ENCODE assay signal across 26 mouse cellular contexts in genomic region chr2:181142703-181143135, GRCm38 (mm10). TPM values are rescaled to one million over a fixed set of nuclear protein-coding genes. Genes with fewer than 3 reads are reported as not detected.
DNase-seq lines count a peak whose midpoint lies in the region; ATAC-seq and TF ChIP-seq lines count a peak whose summit lies in the region.
"Had no signal": no experiment of that assay in that cellular context is flagged by ENCODE, and none has a peak within 500 bp of the region (broad histone marks: within the 10 kb centered on the region; RNA-seq: fewer than 3 reads in every experiment).

No protein-coding gene starts in this region.

- H3K27me3 ChIP-seq in midbrain, embryonic 11.5 days (ENCODE audit: control insufficient read depth, insufficient read depth, low read length), result peaks cover 3% of the 10 kb centered on the region; the same call in 1 of the 2 replicates
- peaks cover 25% of the 10 kb centered on the region for H3K27me3 ChIP-seq in midbrain, embryonic 13.5 days
- H3K27me3 ChIP-seq in kidney, embryonic 16.5 days (ENCODE audit: insufficient read depth, low read length), result peaks cover 5% of the 10 kb centered on the region

- no peaks in the 10 kb centered on the region for H3K36me3 ChIP-seq in midbrain, embryonic 11.5 days (ENCODE audit: control insufficient read depth, insufficient read depth, low read length)
- no peaks in the 10 kb centered on the region for H3K36me3 ChIP-seq in midbrain, embryonic 13.5 days
- H3K36me3 ChIP-seq in kidney, embryonic 16.5 days (ENCODE audit: insufficient read depth, low read length), result no peaks in the 10 kb centered on the region
- H3K36me3 ChIP-seq: embryonic facial prominence, embryonic 12.5 days; limb, embryonic 12.5 days; liver, embryonic 13.5 days; stomach, embryonic 15.5 days had no signal

- WGBS in midbrain, embryonic 11.5 days, result 70% methylated on average over 8 of the region's 8 CpGs
- 66% methylated on average over 8 of the region's 8 CpGs for WGBS in midbrain, embryonic 13.5 days
- 32% methylated on average over 8 of the region's 8 CpGs for WGBS in olfactory bulb, adult 2 months
- 60% methylated on average over 8 of the region's 8 CpGs for WGBS in kidney, embryonic 16.5 days

- H3K9me3 ChIP-seq in midbrain, embryonic 11.5 days (ENCODE audit: control insufficient read depth, low read length), result no peaks in the 10 kb centered on the region
- no peaks in the 10 kb centered on the region for H3K9me3 ChIP-seq in midbrain, embryonic 13.5 days
- H3K9me3 ChIP-seq in kidney, embryonic 16.5 days (ENCODE audit: low read length), result no peaks in the 10 kb centered on the region
- H3K9me3 ChIP-seq: embryonic facial prominence, embryonic 12.5 days; limb, embryonic 12.5 days; liver, embryonic 13.5 days; stomach, embryonic 15.5 days had no signal

- TF ChIP-seq POLR2A in olfactory bulb, adult 2 months (IDR thresholded peaks at IDR 0.05; ENCODE audit: insufficient read depth, low read depth, low read length), result no peak

- no peak overlapping the region for H3K27ac ChIP-seq in midbrain, embryonic 11.5 days (ENCODE audit: low read depth, low read length)
- H3K27ac ChIP-seq in midbrain, embryonic 13.5 days, result no peak overlapping the region
- peak overlapping the region; percentile 56; the same call in 1 of the 2 replicates for H3K27ac ChIP-seq in olfactory bulb, adult 2 months (ENCODE audit: insufficient read depth, low read depth, low read length)
- H3K27ac ChIP-seq in kidney, embryonic 16.5 days (ENCODE audit: low read length), result no peak overlapping the region
- H3K27ac ChIP-seq: embryonic facial prominence, embryonic 12.5 days; limb, embryonic 12.5 days; liver, embryonic 13.5 days; stomach, embryonic 15.5 days had no signal

- peaks cover 3% of the 10 kb centered on the region; the same call in 1 of the 2 replicates for H3K4me1 ChIP-seq in midbrain, embryonic 11.5 days (ENCODE audit: control insufficient read depth, insufficient read depth, low read length)
- peaks cover 4% of the 10 kb centered on the region for H3K4me1 ChIP-seq in midbrain, embryonic 13.5 days (replicated peaks)
- H3K4me1 ChIP-seq in olfactory bulb, adult 2 months (ENCODE audit: control insufficient read depth, insufficient read depth, low read length), result peaks cover 22% of the 10 kb centered on the region
- 0 out of 2 replicates have a peak, but pooled peaks cover 4% of the 10 kb centered on the region for H3K4me1 ChIP-seq in kidney, embryonic 16.5 days (ENCODE audit: insufficient read depth, low read length)
- H3K4me1 ChIP-seq: embryonic facial prominence, embryonic 12.5 days; stomach, embryonic 15.5 days had no signal

- no peak overlapping the region for H3K4me2 ChIP-seq in midbrain, embryonic 11.5 days
- no peak overlapping the region for H3K4me2 ChIP-seq in midbrain, embryonic 13.5 days (replicated peaks)
- H3K4me2 ChIP-seq in kidney, embryonic 16.5 days (replicated peaks; ENCODE audit: low read depth, low read length), result no peak overlapping the region
- H3K4me2 ChIP-seq: embryonic facial prominence, embryonic 12.5 days; heart, embryonic 11.5 days; limb, embryonic 12.5 days; liver, embryonic 13.5 days; lung, embryonic 14.5 days; stomach, embryonic 15.5 days had no signal

- no peak for ATAC-seq in midbrain, embryonic 11.5 days (ENCODE audit: low FRiP score)
- no peak for ATAC-seq in midbrain, embryonic 13.5 days
- ATAC-seq in kidney, embryonic 16.5 days (ENCODE audit: low FRiP score, low TSS enrichment), result no peak
- ATAC-seq: forebrain, embryonic 16.5 days; inflammation-experienced regulatory T-cells, adult 6 months had no signal

- DNase-seq in cerebellum, adult 8-10 months, result peak; percentile 49
- no peak for DNase-seq in cerebellum, postnatal 14 days
- peak; percentile 53 for DNase-seq in midbrain, embryonic 11.5 days (ENCODE audit: low spot score, missing footprints)
- peak; percentile 55 to 66 for DNase-seq in cerebellum, postnatal 25 days
- no peak for DNase-seq in embryo, embryonic 9.5 days (ENCODE audit: extremely low spot score)
- DNase-seq: adrenal gland, postnatal 14 days; heart, postnatal 10 days; kidney, adult 2 months; kidney, postnatal 25 days; liver, embryonic 13.5 days; lung, embryonic 14.5 days; lung, postnatal 36 days; thymus, adult 2 months had no signal

- H3K4me3 ChIP-seq in midbrain, embryonic 11.5 days (ENCODE audit: low read depth, low read length), result no peak overlapping the region
- H3K4me3 ChIP-seq in midbrain, embryonic 13.5 days (replicated peaks), result no peak overlapping the region
- no peak overlapping the region for H3K4me3 ChIP-seq in olfactory bulb, adult 2 months (ENCODE audit: insufficient read depth, low read depth, low read length)
- H3K4me3 ChIP-seq in kidney, embryonic 16.5 days (ENCODE audit: low read length), result no peak overlapping the region
- H3K4me3 ChIP-seq: embryonic facial prominence, embryonic 12.5 days; erythroblast, embryonic 14.5 days; limb, embryonic 12.5 days; liver, embryonic 13.5 days; stomach, embryonic 15.5 days had no signal

- no peak overlapping the region for H3K9ac ChIP-seq in midbrain, embryonic 11.5 days (ENCODE audit: low read length)
- no peak overlapping the region for H3K9ac ChIP-seq in midbrain, embryonic 13.5 days (replicated peaks)
- no peak overlapping the region for H3K9ac ChIP-seq in kidney, embryonic 16.5 days (replicated peaks; ENCODE audit: low read length)
- H3K9ac ChIP-seq: embryonic facial prominence, embryonic 12.5 days; limb, embryonic 12.5 days; liver, embryonic 13.5 days; lung, embryonic 14.5 days; stomach, embryonic 15.5 days had no signal

- no peak for TF ChIP-seq CTCF in olfactory bulb, adult 2 months (IDR thresholded peaks at IDR 0.05; ENCODE audit: insufficient read depth, low read depth, low read length)

RNA-seq across cellular contexts. Expression of gene Kcnq2, which starts 7.6 kb away (rescaled TPM):
- polyA plus RNA-seq in midbrain, embryonic 11.5 days (2014; fragmentation: Nextera tagmentation; extraction: Ambion mirVana), result 8.7 and 8.8 TPM in 2 replicates
- polyA plus RNA-seq in midbrain, embryonic 13.5 days (2015; fragmentation: Nextera tagmentation; extraction: Ambion mirVana), result 44.0 and 47.3 TPM in 2 replicates
- 209 TPM in 1 of 2 replicates, not detected in the other for polyA plus RNA-seq in olfactory bulb, adult 2 months (2012; ENCODE audit: insufficient read depth, insufficient read length, low replicate concordance, missing spikeins)
- 0.16 and 0.44 TPM in 2 replicates for polyA plus RNA-seq in kidney, embryonic 16.5 days (2015; fragmentation: Nextera tagmentation; extraction: Ambion mirVana)
- polyA plus RNA-seq: spleen, adult 2 months had no signal

RNA-seq across cellular contexts. Expression of gene Eef1a2, which starts 14.1 kb away (rescaled TPM):
- polyA plus RNA-seq in midbrain, embryonic 11.5 days (2014; fragmentation: Nextera tagmentation; extraction: Ambion mirVana), result 0.87 and 0.94 TPM in 2 replicates
- polyA plus RNA-seq in midbrain, embryonic 13.5 days (2015; fragmentation: Nextera tagmentation; extraction: Ambion mirVana), result 3.5 and 3.8 TPM in 2 replicates
- polyA plus RNA-seq in olfactory bulb, adult 2 months (2012; ENCODE audit: insufficient read depth, insufficient read length, low replicate concordance, missing spikeins), result 147 TPM in 1 of 2 replicates, not detected in the other
- 0.10 TPM in 1 of 2 replicates, not detected in the other for polyA plus RNA-seq in kidney, embryonic 16.5 days (2015; fragmentation: Nextera tagmentation; extraction: Ambion mirVana)
- polyA plus RNA-seq: erythroblast, embryonic 14.5 days; inflammation-experienced regulatory T-cells, adult 6 months; liver, embryonic 13.5 days; lung, embryonic 14.5 days had no signal

RNA-seq across cellular contexts. Expression of gene Ppdpf, which starts 44.3 kb away (rescaled TPM):
- polyA plus RNA-seq in midbrain, embryonic 11.5 days (2014; fragmentation: Nextera tagmentation; extraction: Ambion mirVana), result 414 and 426 TPM in 2 replicates
- 470 and 482 TPM in 2 replicates for polyA plus RNA-seq in midbrain, embryonic 13.5 days (2015; fragmentation: Nextera tagmentation; extraction: Ambion mirVana)
- polyA plus RNA-seq in olfactory bulb, adult 2 months (2012; ENCODE audit: insufficient read depth, insufficient read length, low replicate concordance, missing spikeins), result not detected in 2 replicates
- 302 and 310 TPM in 2 replicates for polyA plus RNA-seq in kidney, embryonic 16.5 days (2015; fragmentation: Nextera tagmentation; extraction: Ambion mirVana)

RNA-seq across cellular contexts. Expression of gene Ptk6, which starts 59.9 kb away (rescaled TPM):
- polyA plus RNA-seq in midbrain, embryonic 11.5 days (2014; fragmentation: Nextera tagmentation; extraction: Ambion mirVana), result not detected in 2 replicates
- not detected in 2 replicates for polyA plus RNA-seq in midbrain, embryonic 13.5 days (2015; fragmentation: Nextera tagmentation; extraction: Ambion mirVana)
- polyA plus RNA-seq in olfactory bulb, adult 2 months (2012; ENCODE audit: insufficient read depth, insufficient read length, low replicate concordance, missing spikeins), result not detected in 2 replicates
- not detected in 2 replicates for polyA plus RNA-seq in kidney, embryonic 16.5 days (2015; fragmentation: Nextera tagmentation; extraction: Ambion mirVana)
- polyA plus RNA-seq: embryonic facial prominence, embryonic 12.5 days; erythroblast, embryonic 14.5 days; forebrain, embryonic 16.5 days; heart, embryonic 11.5 days; hindbrain, embryonic 11.5 days; limb, embryonic 12.5 days; lung, embryonic 14.5 days; midbrain, postnatal 0 days had no signal

Comparison
In these comparisons a context has a peak if more than half of its experiments do, and no peak if none do; other contexts are left out.
1. DNase-seq: peak in cerebellum, adult 8-10 months (single experiment), midbrain, embryonic 11.5 days (single experiment) and cerebellum, postnatal 25 days (2 of 2); none in cerebellum, postnatal 14 days (0 of 2) and embryo, embryonic 9.5 days (single experiment).
2. RNA of gene Eef1a2, which starts 14.1 kb away (polyA plus RNA-seq): 147 TPM in olfactory bulb, adult 2 months; 3.5 to 3.8 TPM in midbrain, embryonic 13.5 days, 0.87 to 0.94 TPM in midbrain, embryonic 11.5 days and 0.10 TPM in kidney, embryonic 16.5 days; every median in the first group is over 10 times any median in the second.